Comparison of ENCODE assay signal across 25 mouse cellular contexts in the genomic region with DNA sequence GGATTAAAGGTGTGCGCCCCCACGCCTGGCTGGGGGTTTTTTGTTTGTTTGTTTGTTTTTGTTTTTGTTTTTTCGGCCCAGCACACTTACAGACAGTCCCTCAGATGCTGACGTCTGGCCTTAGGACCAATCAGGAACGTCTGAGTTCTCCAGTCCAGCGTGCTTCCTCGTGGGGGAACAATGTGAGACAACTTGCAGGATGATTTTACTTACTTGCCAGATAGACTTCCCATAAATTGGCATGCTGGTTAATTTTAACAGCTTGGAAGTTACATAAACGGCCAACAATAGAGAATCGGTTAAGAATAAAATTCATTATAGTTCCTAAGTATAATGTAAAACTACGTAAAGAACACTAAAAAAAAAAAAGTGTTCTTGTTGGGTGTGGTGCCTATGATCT. TPM values are rescaled to one million over a fixed set of nuclear protein-coding genes. Genes with fewer than 3 reads are reported as not detected.
A peak's percentile ranks its signal among the peaks of the same experiment; 100 is the strongest.
DNase-seq lines count a peak whose midpoint lies in the region; ATAC-seq and TF ChIP-seq lines count a peak whose summit lies in the region.
"Had no signal": no experiment of that assay in that cellular context is flagged by ENCODE, and none has a peak within 500 bp of the region (broad histone marks: within the 10 kb centered on the region; RNA-seq: fewer than 3 reads in every experiment).

No protein-coding gene starts in this region.

- H3K4me2 ChIP-seq in midbrain, embryonic 15.5 days, result no peak overlapping the region
- H3K4me2 ChIP-seq: forebrain, embryonic 13.5 days; heart, embryonic 12.5 days; heart, embryonic 15.5 days; hindbrain, embryonic 13.5 days had no signal

- no peaks in the 10 kb centered on the region for H3K9me3 ChIP-seq in midbrain, embryonic 15.5 days
- H3K9me3 ChIP-seq: forebrain, embryonic 10.5 days; forebrain, embryonic 13.5 days; heart, embryonic 12.5 days; heart, embryonic 15.5 days; hindbrain, embryonic 10.5 days; hindbrain, embryonic 13.5 days had no signal

- H3K36me3 ChIP-seq in midbrain, embryonic 15.5 days (replicated peaks), result no peaks in the 10 kb centered on the region
- H3K36me3 ChIP-seq: forebrain, embryonic 10.5 days; heart, embryonic 12.5 days; heart, embryonic 15.5 days; hindbrain, embryonic 10.5 days; hindbrain, embryonic 13.5 days had no signal

- ATAC-seq in midbrain, embryonic 15.5 days (replicated peaks), result no peak
- ATAC-seq: forebrain, embryonic 13.5 days; forebrain, embryonic 16.5 days; hindbrain, embryonic 16.5 days had no signal

- peaks cover 30% of the 10 kb centered on the region for H3K4me1 ChIP-seq in olfactory bulb, adult 2 months (ENCODE audit: control insufficient read depth, insufficient read depth, low read length)
- H3K4me1 ChIP-seq in midbrain, embryonic 15.5 days, result no peaks in the 10 kb centered on the region
- H3K4me1 ChIP-seq: forebrain, embryonic 13.5 days had no signal

- no peak for TF ChIP-seq POLR2A in olfactory bulb, adult 2 months (IDR thresholded peaks at IDR 0.05; ENCODE audit: insufficient read depth, low read depth, low read length)

- peak overlapping the region; percentile 98; the same call in 1 of the 2 replicates for H3K27ac ChIP-seq in olfactory bulb, adult 2 months (ENCODE audit: insufficient read depth, low read depth, low read length)
- H3K27ac ChIP-seq in midbrain, embryonic 15.5 days, result no peak overlapping the region
- H3K27ac ChIP-seq: forebrain, embryonic 10.5 days; forebrain, embryonic 13.5 days; heart, embryonic 15.5 days; hindbrain, embryonic 10.5 days; hindbrain, embryonic 13.5 days had no signal

- no peak overlapping the region for H3K9ac ChIP-seq in midbrain, embryonic 15.5 days
- H3K9ac ChIP-seq: forebrain, embryonic 13.5 days; heart, embryonic 12.5 days; heart, embryonic 15.5 days; hindbrain, embryonic 13.5 days had no signal

- H3K4me3 ChIP-seq in olfactory bulb, adult 2 months (ENCODE audit: insufficient read depth, low read depth, low read length), result no peak overlapping the region
- no peak overlapping the region for H3K4me3 ChIP-seq in midbrain, embryonic 15.5 days
- H3K4me3 ChIP-seq: forebrain, embryonic 10.5 days; forebrain, embryonic 13.5 days; heart, embryonic 12.5 days; heart, embryonic 15.5 days; hindbrain, embryonic 10.5 days; hindbrain, embryonic 13.5 days had no signal

- intact Hi-C loops in left cerebral cortex, postnatal 14 days (cut with DNase I), result loop anchor here (10.0 kb wide), 1 partner anchor 66 kb away; the partner anchor contains the start of gene Syngap1
- intact Hi-C loops in left cerebral cortex, postnatal 10 days (cut with DNase I), result no loop called here

- 79% methylated on average over 10 of the region's 10 CpGs for WGBS in olfactory bulb, adult 2 months
- 88% methylated on average over 10 of the region's 10 CpGs for WGBS in midbrain, embryonic 15.5 days

- DNase-seq in layer of hippocampus, adult 9-11 months, result peak; percentile 63
- DNase-seq in layer of hippocampus, postnatal 10 days (ENCODE audit: low spot score in 2 of 2), result no peak
- DNase-seq in left cerebral cortex, postnatal 14 days (ENCODE audit: low spot score in 2 of 2), result peak; percentile 30 to 54
- no peak for DNase-seq in left cerebral cortex, postnatal 10 days (ENCODE audit: extremely low spot score in 1 of 2, low spot score in 2 of 2)
- peak; percentile 82 for DNase-seq in brain, adult 2 months (ENCODE audit: low read depth, low spot score)
- no peak for DNase-seq in adrenal gland, postnatal 10 days
- DNase-seq: adrenal gland, adult 8-10 months; adrenal gland, postnatal 36 days; cerebellum, adult 11-12 months; cerebellum, adult 8-10 months; cerebellum, postnatal 10 days; cerebellum, postnatal 36 days; gastrocnemius, postnatal 25 days; heart, adult 18-20 months; heart, postnatal 36 days had no signal

- TF ChIP-seq CTCF in olfactory bulb, adult 2 months (IDR thresholded peaks at IDR 0.05; ENCODE audit: insufficient read depth, low read depth, low read length), result no peak

- no peaks in the 10 kb centered on the region for H3K27me3 ChIP-seq in midbrain, embryonic 15.5 days (replicated peaks)
- H3K27me3 ChIP-seq: forebrain, embryonic 13.5 days; heart, embryonic 12.5 days; heart, embryonic 15.5 days; hindbrain, embryonic 13.5 days had no signal

RNA-seq across cellular contexts. Expression of gene Bak1, which starts 17.6 kb away (rescaled TPM):
- 10 to 100 TPM; 29.3 to 33.2 TPM for total RNA-seq in layer of hippocampus, postnatal 10 days (2021)
- 10 to 100 TPM; 25.3 to 25.4 TPM for total RNA-seq in left cerebral cortex, postnatal 14 days (2021)
- 10 to 100 TPM; 29.7 to 32.1 TPM for total RNA-seq in left cerebral cortex, postnatal 10 days (2021)
- polyA plus RNA-seq in olfactory bulb, adult 2 months (2012; ENCODE audit: insufficient read depth, insufficient read length, low replicate concordance, missing spikeins), result not detected in 2 replicates
- polyA plus RNA-seq in midbrain, embryonic 15.5 days (2015; fragmentation: Nextera tagmentation; extraction: Ambion mirVana), result 3.5 and 4.2 TPM in 2 replicates
- 10 to 100 TPM; 35.4 to 42.4 TPM for total RNA-seq in adrenal gland, postnatal 10 days (2021)

RNA-seq across cellular contexts. Expression of gene Zbtb9, which starts 38.2 kb away (rescaled TPM):
- 10 to 100 TPM; 11.8 to 14.0 TPM for total RNA-seq in layer of hippocampus, postnatal 10 days (2021)
- 10 to 100 TPM; 16.1 to 16.3 TPM for total RNA-seq in left cerebral cortex, postnatal 14 days (2021)
- total RNA-seq in left cerebral cortex, postnatal 10 days (2021), result 10 to 100 TPM; 14.6 to 16.0 TPM
- 109 TPM in 1 of 2 replicates, not detected in the other for polyA plus RNA-seq in olfactory bulb, adult 2 months (2012; ENCODE audit: insufficient read depth, insufficient read length, low replicate concordance, missing spikeins)
- 15.4 and 16.9 TPM in 2 replicates for polyA plus RNA-seq in midbrain, embryonic 15.5 days (2015; fragmentation: Nextera tagmentation; extraction: Ambion mirVana)
- 1 to 10 TPM; 5.2 to 7.4 TPM for total RNA-seq in adrenal gland, postnatal 10 days (2021)

RNA-seq across cellular contexts. Expression of gene Itpr3, which starts 45.9 kb away (rescaled TPM):
- 1 to 10 TPM; 2.4 to 2.9 TPM for total RNA-seq in layer of hippocampus, postnatal 10 days (2021)
- 1 to 10 TPM; 2.2 to 2.4 TPM for total RNA-seq in left cerebral cortex, postnatal 14 days (2021)
- total RNA-seq in left cerebral cortex, postnatal 10 days (2021), result 1 to 10 TPM; 2.1 to 2.9 TPM
- polyA plus RNA-seq in olfactory bulb, adult 2 months (2012; ENCODE audit: insufficient read depth, insufficient read length, low replicate concordance, missing spikeins), result not detected in 2 replicates
- 0.78 and 0.80 TPM in 2 replicates for polyA plus RNA-seq in midbrain, embryonic 15.5 days (2015; fragmentation: Nextera tagmentation; extraction: Ambion mirVana)
- total RNA-seq in adrenal gland, postnatal 10 days (2021), result 1 to 10 TPM; 8.7 to 9.7 TPM

Comparison
In these comparisons a context has a peak if more than half of its experiments do, and no peak if none do; other contexts are left out.
1. DNase-seq: peak in layer of hippocampus, adult 9-11 months (single experiment), left cerebral cortex, postnatal 14 days (2 of 2) and brain, adult 2 months (single experiment); none in layer of hippocampus, postnatal 10 days (0 of 2), left cerebral cortex, postnatal 10 days (0 of 2) and adrenal gland, postnatal 10 days (single experiment).